Mouse (Mus musculus) c-Kit-positive CD71-negative TER-119-negative erythroid progenitor cells, embryonic 14.5 days (primary cell): ENCODE measurements around the gene Prl3d2.
"Not testable (repeated sequence)": the region's sequence is repeated elsewhere in the genome, so short reads cannot be mapped to it uniquely, and the experiment has no call there.

Source experiments
- DNase-seq: peaks from one replicate; pipeline ENCODE4 v3.0.0-alpha.2; 2013; ENCODE audit warnings: low read depth

Gene Prl3d2

GRCm38 (mm10) chr13:27121398-27121797, at the start of gene Prl3d2:
Gene Prl3d2, plus strand, starts transcription at chr13:27121698.
- not testable (repeated sequence) for DNase-seq

DNA sequence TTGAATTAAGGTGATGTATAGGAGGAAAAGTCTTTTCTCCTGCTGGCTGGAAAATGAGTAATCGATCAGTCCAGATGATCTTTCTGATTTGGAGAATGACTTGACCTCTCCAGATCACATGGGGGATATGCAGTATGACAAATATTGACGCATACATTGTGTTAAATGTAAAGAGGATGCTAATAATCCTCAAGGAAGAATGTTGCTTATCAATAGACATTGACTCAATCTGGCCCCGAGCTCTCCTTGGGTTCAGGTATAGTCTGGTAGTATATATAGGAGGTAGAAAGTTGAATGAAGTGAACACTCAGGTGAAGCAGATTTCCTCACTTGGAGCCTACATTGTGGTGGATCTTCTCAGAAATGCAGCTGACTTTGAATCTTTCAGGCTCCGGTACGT, 27.6 kb upstream of the Prl3d2 start, which contains the start of gene Prl3d1:
Gene Prl3d1 (plus strand): TSS at position 301 of the 400 bp plus-strand sequence.
- not testable (repeated sequence) for DNase-seq

DNA sequence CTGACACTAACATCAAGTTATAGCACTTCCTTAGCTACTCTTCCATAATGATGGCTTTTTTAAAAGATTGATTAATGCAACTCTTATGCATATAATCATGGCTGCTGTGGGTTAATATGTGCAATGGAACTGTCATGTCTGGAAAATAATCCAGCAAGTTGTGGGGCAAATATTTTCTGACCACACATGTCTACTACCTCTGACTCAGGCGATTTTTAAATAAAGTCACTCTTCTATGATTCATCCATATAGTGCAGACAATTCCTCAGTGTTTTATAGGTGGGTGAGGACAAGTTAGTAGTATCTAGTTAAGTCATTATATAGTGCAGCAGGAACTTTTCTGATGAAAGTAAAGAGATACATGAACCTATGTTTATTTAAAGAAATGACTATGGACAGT, 26.8 kb downstream of the Prl3d2 start:
- DNase-seq = no peak

GRCm38 (mm10) chr13:27156490-27156889, 35.0 kb downstream of the Prl3d2 start, which contains the start of gene Prl3d3:
Gene Prl3d3, plus strand, starts transcription at chr13:27156790.
- not testable (repeated sequence) for DNase-seq
